Mouse (Mus musculus): ENCODE measurements around the gene Slc38a1. TPM values are rescaled to one million over a fixed set of nuclear protein-coding genes. Genes with fewer than 3 reads are reported as not detected.

Gene Slc38a1
- polyA plus RNA-seq (2014; fragmentation: Illumina TruSeq; extraction: RNeasy Lipid Tissue Mini Kit (QIAGEN cat#74804); ENCODE audit: low read depth, low replicate concordance): 11.8 TPM

GRCm38 (mm10) chr15:96642436-96643405 is at the start of gene Slc38a1:
Slc38a1 (minus strand) TSS chr15:96642913.

Other genes starting within 250 kb of the Slc38a1 start
- 34.5 TPM for gene Scaf11, start 182.1 kb downstream of the Slc38a1 start, polyA plus RNA-seq (2014; fragmentation: Illumina TruSeq; extraction: RNeasy Lipid Tissue Mini Kit (QIAGEN cat#74804); ENCODE audit: low read depth, low replicate concordance)
- 118 TPM for gene Slc38a2, start 56.8 kb upstream of the Slc38a1 start, polyA plus RNA-seq (2014; fragmentation: Illumina TruSeq; extraction: RNeasy Lipid Tissue Mini Kit (QIAGEN cat#74804); ENCODE audit: low read depth, low replicate concordance)